Comparison of ENCODE assay signal across 8 mouse cellular contexts in genomic region chr19:34921652-34922602, GRCm38 (mm10). TPM values are rescaled to one million over a fixed set of nuclear protein-coding genes. Genes with fewer than 3 reads are reported as not detected.
DNase-seq lines count a peak whose midpoint lies in the region; ATAC-seq and TF ChIP-seq lines count a peak whose summit lies in the region.

TSS of gene Kif20b (plus strand) at chr19:34922361.

- H3K4me2 ChIP-seq in hindbrain, embryonic 14.5 days (replicated peaks) = peak within 1 kb of the TSS; percentile 72

- peak within 1 kb of the TSS; percentile 68 for H3K9ac ChIP-seq in hindbrain, embryonic 14.5 days

- under 1% methylated on average over 56 of the region's 57 CpGs for WGBS in hindbrain, embryonic 14.5 days

- in situ Hi-C loops in Patski (cut with MboI; ENCODE audit: low pct_unique_long_range_greater_than_20kb) = no loop called here

- peak; percentile 94 for ATAC-seq in Patski
- peak; percentile 96 for ATAC-seq in hindbrain, embryonic 14.5 days (ENCODE audit: low FRiP score)

- H3K36me3 ChIP-seq in hindbrain, embryonic 14.5 days (replicated peaks; ENCODE audit: control insufficient read depth, insufficient read depth) = no peaks in the 10 kb centered on the region

- H3K27ac ChIP-seq in hindbrain, embryonic 14.5 days = peak within 1 kb of the TSS; percentile 78

- no peaks in the 10 kb centered on the region; the same call in 1 of the 2 replicates for H3K4me1 ChIP-seq in hindbrain, embryonic 14.5 days (replicated peaks; ENCODE audit: control insufficient read depth, insufficient read depth, low read length)

- H3K4me3 ChIP-seq in hindbrain, embryonic 14.5 days (replicated peaks; ENCODE audit: low read length) = peak within 1 kb of the TSS; percentile 62

- H3K27me3 ChIP-seq in Patski = no peaks in the 10 kb centered on the region
- no peaks in the 10 kb centered on the region for H3K27me3 ChIP-seq in hindbrain, embryonic 14.5 days (ENCODE audit: control insufficient read depth, insufficient read depth, low read length)

- CTCF ChIA-PET in Patski (lab: Charles Lee) = interaction anchor here (0.9 to 1.2 kb wide), 2 partner anchors 10 to 91 kb away, joined by 3 read pairs; no protein-coding TSS in a partner anchor

- POLR2A ChIA-PET in Patski (lab: Charles Lee) = no interaction called here

- peak; percentile 48 for DNase-seq in Patski (ENCODE audit: low read depth, low spot score)
- DNase-seq in cerebellum, postnatal 14 days = peak; percentile 93
- peak; percentile 64 to 77 for DNase-seq in frontal cortex, postnatal 25 days (ENCODE audit: low spot score in 2 of 2)
- DNase-seq in hindbrain, embryonic 14.5 days (ENCODE audit: low spot score) = peak; percentile 91
- DNase-seq in layer of hippocampus, postnatal 36 days = peak; percentile 84 to 88
- DNase-seq in lung, postnatal 36 days = peak; percentile 94
- peak; percentile 94 for DNase-seq in retina, postnatal 1 day
- peak; percentile 83 to 84 for DNase-seq in urinary bladder, adult 18-20 months (ENCODE audit: low spot score in 2 of 2)

- TF ChIP-seq CTCF in Patski (IDR thresholded peaks at IDR 0.05) = no peak

- no peaks in the 10 kb centered on the region for H3K9me3 ChIP-seq in hindbrain, embryonic 14.5 days (ENCODE audit: control insufficient read depth, low read length)

RNA-seq across cellular contexts. Expression of gene Kif20b, which starts in this region (rescaled TPM):
- 34.1 TPM for polyA plus RNA-seq in Patski (2021)
- polyA plus RNA-seq in hindbrain, embryonic 14.5 days (2014; fragmentation: Nextera tagmentation; extraction: Ambion mirVana) = 9.4 and 10.4 TPM in 2 replicates
- total RNA-seq in layer of hippocampus, postnatal 36 days (2021) = 1 to 10 TPM; 1.2 to 1.5 TPM

Comparison
In these comparisons a context has a peak if more than half of its experiments do, and no peak if none do; other contexts are left out.
1. Peak in every context shown above with its lines: DNase-seq, ATAC-seq, H3K4me3 ChIP-seq and H3K27ac ChIP-seq.